Mouse (Mus musculus): ENCODE measurements around the gene Fam183b. TPM values are rescaled to one million over a fixed set of nuclear protein-coding genes. Genes with fewer than 3 reads are reported as not detected.
"Not testable (repeated sequence)": the region's sequence is repeated elsewhere in the genome, so short reads cannot be mapped to it uniquely, and the experiment has no call there.

The Fam183b gene
- 1.5 and 2.5 TPM in 2 replicates for polyA plus RNA-seq (2015; fragmentation: Nextera tagmentation; extraction: Ambion mirVana)

DNA sequence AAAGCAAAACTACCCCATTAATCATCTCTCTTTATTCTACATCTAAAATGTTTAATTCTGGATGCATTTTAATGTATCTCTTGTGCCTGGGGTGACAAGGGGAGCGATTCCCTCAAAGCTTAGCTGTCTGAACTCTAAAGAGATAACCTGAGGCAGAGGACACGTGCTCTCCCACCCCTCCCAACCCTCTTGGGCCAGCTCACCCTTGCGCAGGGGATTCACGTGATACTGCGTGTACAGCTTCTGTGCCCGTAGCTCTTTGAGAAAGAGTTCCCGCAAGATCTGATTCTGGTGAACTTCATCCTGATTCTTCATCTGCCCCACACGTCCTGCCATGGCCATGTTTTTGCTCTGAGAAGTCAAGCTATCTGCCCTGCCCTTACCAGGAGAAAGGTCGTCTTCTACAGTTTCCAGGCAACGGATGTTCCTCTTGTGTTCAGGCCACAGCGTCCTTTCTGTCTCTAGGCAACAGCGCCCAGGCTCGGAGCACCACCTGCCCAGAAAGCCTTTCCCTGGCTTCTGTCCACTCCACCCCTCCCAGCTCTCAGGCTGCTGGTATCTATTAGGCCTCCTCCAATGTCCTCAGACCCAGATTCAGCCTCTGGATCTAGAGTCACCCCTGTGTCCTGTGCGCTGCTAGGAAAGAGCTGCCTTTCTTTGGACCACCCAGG, at the start of gene Fam183b:
Gene Fam183b (minus strand): TSS at position 403 of the 671 bp plus-strand sequence.
- peak; percentile 73 for ATAC-seq (replicated peaks; ENCODE audit: extremely low read depth, insufficient read depth, low FRiP score)
- H3K9me3 ChIP-seq (replicated peaks; ENCODE audit: control insufficient read depth, low read length), result no peaks in the 10 kb centered on the region
- peak within 1 kb of the TSS; percentile 30 for H3K4me2 ChIP-seq (ENCODE audit: low read depth, low read length)

DNA sequence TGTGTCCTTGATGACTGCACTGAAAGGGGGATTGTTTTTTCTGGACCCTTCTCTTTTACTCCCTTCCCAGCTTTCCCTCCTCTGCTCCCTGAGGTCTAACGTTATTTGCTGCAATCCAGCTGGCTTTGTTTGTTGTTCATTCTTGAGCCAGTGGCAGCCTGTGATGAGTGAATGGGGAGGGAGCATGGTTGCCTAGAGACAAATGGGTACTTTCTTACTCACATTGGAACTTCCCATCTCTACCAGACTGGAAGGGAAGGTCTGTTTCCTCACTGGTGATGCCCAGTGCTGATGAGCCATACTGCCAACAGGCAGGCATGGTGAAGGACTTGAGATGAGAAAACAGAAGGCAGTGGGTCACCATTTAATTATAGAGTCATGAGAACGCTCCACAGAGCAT, 48.0 kb upstream of the Fam183b start:
- no peak overlapping the region for H3K4me3 ChIP-seq (ENCODE audit: low read length)
- peaks cover 5% of the 10 kb centered on the region for H3K4me1 ChIP-seq (ENCODE audit: control insufficient read depth, insufficient read depth, low read length)
- H3K27me3 ChIP-seq (ENCODE audit: control insufficient read depth, insufficient read depth, low read length), result no peaks in the 10 kb centered on the region
- no peak overlapping the region for H3K27ac ChIP-seq (ENCODE audit: low read length)
- H3K9me3 ChIP-seq (replicated peaks; ENCODE audit: control insufficient read depth, low read length), result peaks cover 6% of the 10 kb centered on the region
- peaks cover 22% of the 10 kb centered on the region for H3K36me3 ChIP-seq (ENCODE audit: control insufficient read depth, insufficient read depth)
- WGBS, result 60% methylated on average over 2 of the region's 2 CpGs
- H3K4me2 ChIP-seq (ENCODE audit: low read depth, low read length), result no peak overlapping the region
- no peak overlapping the region for H3K9ac ChIP-seq (ENCODE audit: low read length)
- no peak for ATAC-seq (replicated peaks; ENCODE audit: extremely low read depth, insufficient read depth, low FRiP score)

More for the DNA sequence above, at the start of gene Fam183b:
- H3K4me3 ChIP-seq (ENCODE audit: low read length), result peak within 1 kb of the TSS; percentile 2; the same call in 1 of the 2 replicates
- H3K27ac ChIP-seq (ENCODE audit: low read length), result no peak within 1 kb of the TSS
- no peak within 1 kb of the TSS for H3K9ac ChIP-seq (ENCODE audit: low read length)
- no peaks in the 10 kb centered on the region for H3K27me3 ChIP-seq (ENCODE audit: control insufficient read depth, insufficient read depth, low read length)
- H3K4me1 ChIP-seq (ENCODE audit: control insufficient read depth, insufficient read depth, low read length), result peaks cover 9% of the 10 kb centered on the region
- WGBS, result 34% methylated on average over 14 of the region's 14 CpGs
- H3K36me3 ChIP-seq (ENCODE audit: control insufficient read depth, insufficient read depth), result no peaks in the 10 kb centered on the region

DNA sequence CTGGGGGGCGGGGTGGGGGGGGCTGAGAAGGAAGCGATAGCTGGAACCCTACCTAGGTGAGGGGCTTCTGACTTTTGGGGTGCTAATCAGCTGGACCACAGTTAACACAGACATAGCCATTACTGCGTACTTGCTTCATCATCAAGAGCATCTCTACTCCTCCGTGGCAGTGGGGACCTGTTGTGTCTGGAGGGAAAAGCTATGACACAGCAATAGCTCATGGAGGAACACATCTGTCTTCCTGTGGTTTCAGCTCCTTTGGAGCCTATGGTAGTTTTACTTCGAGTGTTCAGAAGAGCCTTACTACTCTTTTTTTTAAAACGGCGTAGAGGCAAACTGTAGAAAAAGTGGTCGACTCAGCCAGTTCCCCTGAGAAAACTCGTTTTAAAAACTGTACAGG, 45.9 kb upstream of the Fam183b start:
- Histone ChIP-seq H3K9ac (ENCODE audit: low read length) (peak overlapping the region; percentile 86), H3K27ac (ENCODE audit: low read length) (peak overlapping the region; percentile 52; the same call in 1 of the 2 replicates), H3K4me3 (ENCODE audit: low read length) (peak overlapping the region; percentile 77), H3K27me3 (ENCODE audit: control insufficient read depth, insufficient read depth, low read length) (no peaks in the 10 kb centered on the region), H3K4me1 (ENCODE audit: control insufficient read depth, insufficient read depth, low read length) (peaks cover 5% of the 10 kb centered on the region), H3K36me3 (ENCODE audit: control insufficient read depth, insufficient read depth) (peaks cover 19% of the 10 kb centered on the region), H3K9me3 (replicated peaks; ENCODE audit: control insufficient read depth, low read length) (peaks cover 6% of the 10 kb centered on the region), H3K4me2 (ENCODE audit: low read depth, low read length) (peak overlapping the region; percentile 81)
- ATAC-seq (replicated peaks; ENCODE audit: extremely low read depth, insufficient read depth, low FRiP score), result no peak
- 40% methylated on average over 9 of the region's 9 CpGs for WGBS

DNA sequence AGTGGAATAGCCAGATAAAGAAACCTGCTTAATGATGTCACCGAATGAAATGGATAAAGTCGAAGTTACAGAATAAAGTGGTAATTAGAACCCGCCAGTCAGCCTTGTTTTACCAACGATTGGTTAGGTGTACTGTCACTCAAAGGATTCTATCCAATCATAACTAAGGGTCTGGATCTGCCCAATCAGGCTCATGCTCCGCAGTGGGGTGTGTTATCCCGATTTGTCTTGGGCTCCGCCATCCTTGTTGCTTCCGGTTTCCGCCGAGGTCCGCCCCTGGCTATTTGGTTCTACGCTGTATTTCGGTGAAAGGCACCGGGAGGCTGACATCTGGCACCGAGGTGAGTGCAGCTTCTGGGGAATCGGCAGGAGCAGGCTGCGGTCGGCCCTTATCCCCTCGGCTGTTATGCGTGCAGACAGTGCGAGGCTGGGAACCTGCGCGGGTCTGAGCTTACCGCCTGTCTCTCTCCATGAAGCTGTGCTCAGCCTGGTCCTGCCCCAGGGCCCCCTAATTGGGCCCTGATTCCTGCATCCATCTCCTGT, 45.2 kb upstream of the Fam183b start, which contains the start of gene Gm12258:
Gene Gm12258 (plus strand): TSS at position 240 of the 543 bp plus-strand sequence.
- Histone ChIP-seq H3K9me3 (replicated peaks; ENCODE audit: control insufficient read depth, low read length) (peaks cover 6% of the 10 kb centered on the region), H3K27ac (ENCODE audit: low read length) (peak within 1 kb of the TSS; percentile 52), H3K4me2 (ENCODE audit: low read depth, low read length) (peak within 1 kb of the TSS; percentile 81), H3K4me1 (ENCODE audit: control insufficient read depth, insufficient read depth, low read length) (peaks cover 5% of the 10 kb centered on the region), H3K9ac (ENCODE audit: low read length) (peak within 1 kb of the TSS; percentile 86), H3K4me3 (ENCODE audit: low read length) (peak within 1 kb of the TSS; percentile 77), H3K36me3 (ENCODE audit: control insufficient read depth, insufficient read depth) (peaks cover 16% of the 10 kb centered on the region), H3K27me3 (ENCODE audit: control insufficient read depth, insufficient read depth, low read length) (no peaks in the 10 kb centered on the region)
- peak; percentile 100 for ATAC-seq (replicated peaks; ENCODE audit: extremely low read depth, insufficient read depth, low FRiP score)
- under 1% methylated on average over 24 of the region's 24 CpGs for WGBS

DNA sequence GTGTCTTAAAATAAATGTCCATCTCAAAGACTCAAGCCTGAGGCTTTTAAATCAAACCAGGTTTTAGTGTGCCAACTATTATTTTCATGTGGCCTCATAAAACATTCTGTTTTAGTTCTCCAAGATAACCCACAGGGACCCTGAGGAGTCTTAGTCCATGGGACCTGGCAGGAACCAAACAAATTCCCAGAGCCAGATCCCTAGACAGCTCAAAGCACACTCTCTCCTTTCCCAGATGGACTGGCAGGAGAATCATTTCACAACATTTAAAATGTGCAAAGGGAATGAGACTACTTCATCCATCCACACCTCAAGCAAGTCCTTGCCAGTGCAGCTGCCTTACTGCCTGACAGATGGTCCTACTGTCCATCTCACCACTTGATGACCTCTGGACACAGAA, 37.2 kb upstream of the Fam183b start, which contains the start of gene Olfr311:
Gene Olfr311 (plus strand): TSS at position 301 of the 400 bp plus-strand sequence.
- H3K4me3 ChIP-seq (ENCODE audit: low read length); H3K9ac ChIP-seq (ENCODE audit: low read length); ATAC-seq (replicated peaks; ENCODE audit: extremely low read depth, insufficient read depth, low FRiP score); H3K27me3 ChIP-seq (ENCODE audit: control insufficient read depth, insufficient read depth, low read length); H3K27ac ChIP-seq (ENCODE audit: low read length); H3K4me2 ChIP-seq (ENCODE audit: low read depth, low read length); H3K4me1 ChIP-seq (ENCODE audit: control insufficient read depth, insufficient read depth, low read length); H3K9me3 ChIP-seq (replicated peaks; ENCODE audit: control insufficient read depth, low read length); H3K36me3 ChIP-seq (ENCODE audit: control insufficient read depth, insufficient read depth): not testable (repeated sequence)

DNA sequence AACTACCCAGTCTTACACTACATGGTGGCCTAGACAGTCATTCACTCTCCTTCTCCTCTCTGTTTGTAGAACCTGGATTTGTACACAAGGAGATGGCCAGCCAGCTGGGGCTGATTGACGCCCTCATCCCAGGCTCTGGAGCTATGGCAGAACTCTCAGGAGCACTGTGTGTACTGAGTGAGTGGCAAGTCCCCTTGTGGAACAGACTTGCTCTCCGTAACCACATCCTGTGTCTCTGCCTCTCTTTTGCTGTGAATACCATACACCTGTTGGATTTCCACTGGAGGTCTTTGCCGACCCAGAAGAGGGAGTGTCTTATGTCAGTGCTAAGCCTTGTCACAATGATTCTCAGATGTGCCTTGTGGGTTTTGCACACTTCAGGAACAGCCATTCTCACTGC, 30.8 kb upstream of the Fam183b start:
- not testable (repeated sequence) for H3K36me3 ChIP-seq (ENCODE audit: control insufficient read depth, insufficient read depth); H3K27me3 ChIP-seq (ENCODE audit: control insufficient read depth, insufficient read depth, low read length); H3K4me1 ChIP-seq (ENCODE audit: control insufficient read depth, insufficient read depth, low read length); H3K4me2 ChIP-seq (ENCODE audit: low read depth, low read length); H3K27ac ChIP-seq (ENCODE audit: low read length); H3K9me3 ChIP-seq (replicated peaks; ENCODE audit: control insufficient read depth, low read length); ATAC-seq (replicated peaks; ENCODE audit: extremely low read depth, insufficient read depth, low FRiP score); H3K4me3 ChIP-seq (ENCODE audit: low read length); H3K9ac ChIP-seq (ENCODE audit: low read length)
- 58% methylated on average over 3 of the region's 3 CpGs for WGBS

DNA sequence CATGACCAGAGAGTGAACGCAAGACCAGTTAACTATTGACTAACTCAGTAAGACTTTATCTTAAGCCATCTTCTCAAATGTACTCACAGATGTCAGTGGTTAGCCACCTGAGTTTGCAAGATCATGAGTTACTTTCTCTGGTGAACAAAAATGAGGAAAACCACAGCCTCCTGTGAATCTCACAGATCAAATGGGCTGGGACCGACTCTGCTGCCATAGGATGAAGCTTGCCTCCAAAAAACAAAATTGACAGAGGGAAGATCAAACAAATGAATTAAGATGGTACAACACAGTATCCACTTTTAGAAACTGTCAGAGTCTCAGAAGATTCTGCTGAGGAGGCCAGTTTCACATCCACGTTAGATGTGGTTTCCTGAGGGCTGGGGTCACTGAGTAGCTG, 28.0 kb upstream of the Fam183b start:
- Histone ChIP-seq H3K4me2 (ENCODE audit: low read depth, low read length) (no peak overlapping the region), H3K27ac (ENCODE audit: low read length) (no peak overlapping the region), H3K9me3 (replicated peaks; ENCODE audit: control insufficient read depth, low read length) (no peaks in the 10 kb centered on the region), H3K27me3 (ENCODE audit: control insufficient read depth, insufficient read depth, low read length) (no peaks in the 10 kb centered on the region), H3K9ac (ENCODE audit: low read length) (no peak overlapping the region), H3K4me3 (ENCODE audit: low read length) (no peak overlapping the region), H3K36me3 (ENCODE audit: control insufficient read depth, insufficient read depth) (no peaks in the 10 kb centered on the region), H3K4me1 (ENCODE audit: control insufficient read depth, insufficient read depth, low read length) (no peaks in the 10 kb centered on the region)
- WGBS, result 65% methylated on average over 3 of the region's 3 CpGs
- no peak for ATAC-seq (replicated peaks; ENCODE audit: extremely low read depth, insufficient read depth, low FRiP score)

DNA sequence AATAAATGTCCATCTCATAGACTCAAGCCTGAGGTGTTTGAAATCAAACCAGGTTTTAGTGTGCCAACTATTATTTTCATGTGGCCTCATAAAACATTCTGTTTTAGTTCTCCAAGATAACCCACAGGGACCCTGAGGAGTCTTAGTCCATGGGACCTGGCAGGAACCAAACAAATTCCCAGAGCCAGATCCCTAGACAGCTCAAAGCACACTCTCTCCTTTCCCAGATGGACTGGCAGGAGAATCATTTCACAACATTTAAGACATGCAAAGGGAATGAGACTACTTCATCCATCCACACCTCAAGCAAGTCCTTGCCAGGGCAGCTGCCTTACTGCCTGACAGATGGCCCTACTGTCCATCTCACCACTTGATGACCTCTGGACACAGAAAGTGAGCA, 27.2 kb upstream of the Fam183b start, which contains the start of gene Olfr312:
Gene Olfr312 (plus strand): TSS at position 301 of the 400 bp plus-strand sequence.
- H3K4me1 ChIP-seq (ENCODE audit: control insufficient read depth, insufficient read depth, low read length); H3K27ac ChIP-seq (ENCODE audit: low read length); H3K36me3 ChIP-seq (ENCODE audit: control insufficient read depth, insufficient read depth); ATAC-seq (replicated peaks; ENCODE audit: extremely low read depth, insufficient read depth, low FRiP score); H3K4me3 ChIP-seq (ENCODE audit: low read length); H3K9me3 ChIP-seq (replicated peaks; ENCODE audit: control insufficient read depth, low read length); H3K4me2 ChIP-seq (ENCODE audit: low read depth, low read length); H3K9ac ChIP-seq (ENCODE audit: low read length); H3K27me3 ChIP-seq (ENCODE audit: control insufficient read depth, insufficient read depth, low read length): not testable (repeated sequence)

DNA sequence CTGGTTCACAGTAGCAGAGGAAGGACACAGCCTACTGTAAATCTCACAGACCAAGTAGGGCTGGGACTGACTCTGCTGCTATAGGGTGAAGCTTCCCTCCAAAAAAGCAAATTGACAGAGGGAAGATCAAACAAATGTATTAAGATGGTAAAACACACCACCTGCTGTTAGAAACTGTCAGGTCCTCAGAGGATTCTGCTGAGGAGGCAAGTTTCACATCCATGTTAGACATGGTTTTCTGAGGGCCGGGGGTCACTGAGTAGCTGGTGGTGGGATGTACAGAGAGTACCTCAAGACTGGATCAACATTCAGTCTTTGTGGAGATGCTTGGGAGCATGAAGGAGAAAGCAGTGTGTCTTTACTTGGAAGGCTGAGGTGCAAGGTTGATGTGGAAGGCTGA, 13.9 kb upstream of the Fam183b start:
- Histone ChIP-seq H3K4me3 (ENCODE audit: low read length) (no peak overlapping the region), H3K9ac (ENCODE audit: low read length) (no peak overlapping the region), H3K4me1 (ENCODE audit: control insufficient read depth, insufficient read depth, low read length) (no peaks in the 10 kb centered on the region), H3K4me2 (ENCODE audit: low read depth, low read length) (no peak overlapping the region), H3K9me3 (replicated peaks; ENCODE audit: control insufficient read depth, low read length) (no peaks in the 10 kb centered on the region), H3K27ac (ENCODE audit: low read length) (no peak overlapping the region), H3K27me3 (ENCODE audit: control insufficient read depth, insufficient read depth, low read length) (no peaks in the 10 kb centered on the region), H3K36me3 (ENCODE audit: control insufficient read depth, insufficient read depth) (no peaks in the 10 kb centered on the region)
- 74% methylated on average over 1 of the region's 1 CpGs for WGBS
- ATAC-seq (replicated peaks; ENCODE audit: extremely low read depth, insufficient read depth, low FRiP score), result no peak

Measured in heart, embryonic 16.5 days (tissue).